Mouse (Mus musculus): Measurements from ENCODE around the gene Gpr135. TPM values are rescaled to one million over a fixed set of nuclear protein-coding genes. Genes with fewer than 3 reads are reported as not detected.

The Gpr135 gene
- 10 to 100 TPM; 12.8 to 16.5 TPM for total RNA-seq (2021)
- long read RNA-seq, experiment 1, transcript Gpr135-201 (1 exons, 3,150 nt) = major isoform, 14 of 14 reads
- long read RNA-seq, experiment 1, partial matches to known transcripts = 0 of 14 reads
- long read RNA-seq, experiment 1, other reads (novel, unspliced or antisense) = 0 of 14 reads
- long read RNA-seq, experiment 2, transcript Gpr135-201 (1 exons, 3,150 nt) = major isoform, 12 of 12 reads
- long read RNA-seq, experiment 2, partial matches to known transcripts = 0 of 12 reads
- long read RNA-seq, experiment 2, other reads (novel, unspliced or antisense) = 0 of 12 reads

DNA sequence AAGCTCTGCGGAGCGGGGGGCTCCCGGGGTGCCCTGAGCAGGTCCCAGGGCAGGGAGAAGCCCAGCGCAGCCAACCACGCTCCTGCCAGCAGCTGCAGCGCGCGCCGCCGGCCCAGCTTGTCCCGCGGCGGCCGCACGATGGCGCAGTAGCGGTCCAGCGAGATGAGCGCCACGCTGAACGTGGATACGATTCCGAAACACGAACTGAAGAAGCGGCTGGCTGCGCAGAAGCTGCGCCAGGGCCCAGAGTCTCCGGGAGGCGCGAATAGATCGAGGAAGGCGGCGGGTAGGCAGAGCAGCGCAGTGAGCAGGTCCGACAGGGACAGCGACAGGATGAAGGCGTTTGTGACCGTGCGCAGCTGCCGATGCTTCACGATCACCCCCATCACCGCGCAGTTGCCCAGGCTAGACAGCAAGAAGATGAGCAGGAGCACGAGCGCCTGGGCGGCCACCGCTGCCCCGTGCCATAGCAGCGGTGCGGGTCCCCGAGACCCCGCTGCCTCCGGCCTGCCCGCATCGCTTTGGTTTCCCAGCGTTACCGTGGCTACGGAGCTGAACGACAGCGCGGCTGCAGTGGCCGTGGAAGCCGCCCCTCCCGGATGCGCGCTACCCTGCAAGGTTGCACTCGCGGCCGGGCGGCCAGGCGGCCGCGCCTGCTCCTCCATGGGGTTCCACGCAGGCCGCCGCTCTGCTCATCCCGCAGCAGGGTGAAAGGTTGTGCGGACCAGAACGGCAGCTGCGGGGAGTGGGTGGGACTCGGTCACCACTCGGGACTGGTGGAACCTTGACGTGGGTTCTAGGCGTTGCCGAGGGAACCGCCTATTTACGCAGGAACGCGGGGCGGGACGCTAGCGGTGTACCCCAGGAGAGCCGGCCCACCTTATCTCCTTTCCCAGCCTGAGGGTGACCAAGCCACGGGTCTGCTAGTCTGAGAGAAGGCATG lies at the start of gene Gpr135:
TSS of gene Gpr135 (minus strand) at position 799 of the 943 bp plus-strand sequence.
- peak; percentile 89 to 93 for DNase-seq (ENCODE audit: extremely low spot score in 1 of 2, low spot score in 2 of 2)
- Histone ChIP-seq H3K27ac (peak within 1 kb of the TSS; percentile 93), H3K4me3 (peak within 1 kb of the TSS; percentile 80)
- TF ChIP-seq CTCF (IDR thresholded peaks at IDR 0.05) = peak; percentile 85
- intact Hi-C loops (cut with DNase I) = loop anchor here (2.0 kb wide), 1 partner anchor 14 kb away; the partner anchor contains the start of genes Jkamp and L3hypdh

DNA sequence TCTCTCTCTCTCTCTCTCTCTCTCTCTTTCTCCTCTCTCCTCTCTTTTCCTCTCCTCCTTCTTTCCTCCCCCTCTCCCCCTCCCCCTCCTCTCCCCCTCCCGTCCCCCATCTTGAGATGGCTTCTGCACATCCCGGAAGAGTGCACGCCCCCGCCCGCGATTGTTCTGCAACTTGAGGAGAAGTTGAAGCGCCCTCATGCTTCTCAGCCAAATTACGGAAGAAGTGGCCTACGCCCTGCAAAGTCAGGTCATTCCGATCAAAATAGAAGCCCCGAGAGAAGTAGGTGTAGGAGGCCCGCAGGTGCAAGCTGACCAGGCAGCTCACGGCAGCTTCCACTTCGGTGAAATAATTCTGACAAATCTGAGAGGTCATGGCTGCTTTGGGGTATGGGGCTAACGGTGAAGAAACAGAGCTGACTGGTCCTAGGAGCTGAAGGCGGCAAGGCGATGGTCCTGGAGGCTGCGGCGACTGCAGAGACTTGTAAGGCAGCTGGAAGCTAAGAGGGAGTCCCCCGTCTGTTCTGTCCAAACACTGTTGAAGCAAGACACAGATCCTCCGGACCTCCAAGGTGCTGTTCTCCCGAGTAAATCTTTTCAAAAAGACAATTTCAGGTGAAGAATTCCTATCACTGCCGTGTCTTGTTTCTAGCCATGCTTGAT lies 44.9 kb upstream of the Gpr135 start:
- intact Hi-C loops (cut with DNase I) = no loop called here
- no peak for DNase-seq (ENCODE audit: extremely low spot score in 1 of 2, low spot score in 2 of 2)
- no peak overlapping the region for H3K4me3 ChIP-seq
- H3K27ac ChIP-seq = no peak overlapping the region
- TF ChIP-seq CTCF (IDR thresholded peaks at IDR 0.05) = no peak

DNA sequence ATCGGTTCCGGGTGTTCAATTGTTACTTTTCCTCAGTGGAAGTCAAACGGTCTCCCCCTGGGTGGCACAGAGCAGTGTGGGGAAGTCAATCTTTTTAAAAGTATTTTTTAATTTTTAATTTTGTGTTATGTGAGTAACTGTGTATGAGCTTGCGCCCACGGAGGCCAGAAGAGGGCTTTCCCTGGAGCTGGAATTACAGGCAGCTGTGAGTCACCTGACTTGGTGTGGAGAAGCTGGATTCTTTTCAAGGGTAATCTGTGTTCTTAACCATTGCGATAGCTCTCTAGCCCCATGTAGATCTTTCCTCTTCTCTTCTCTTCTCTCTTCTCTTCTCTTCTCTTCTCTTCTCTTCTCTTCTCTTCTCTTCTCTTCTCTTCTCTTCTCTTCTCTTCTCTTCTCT lies 44.2 kb upstream of the Gpr135 start:
- TF ChIP-seq CTCF (IDR thresholded peaks at IDR 0.05) = no peak
- Histone ChIP-seq H3K27ac (no peak overlapping the region), H3K4me3 (no peak overlapping the region)
- DNase-seq (ENCODE audit: extremely low spot score in 1 of 2, low spot score in 2 of 2) = no peak
- intact Hi-C loops (cut with DNase I) = no loop called here

DNA sequence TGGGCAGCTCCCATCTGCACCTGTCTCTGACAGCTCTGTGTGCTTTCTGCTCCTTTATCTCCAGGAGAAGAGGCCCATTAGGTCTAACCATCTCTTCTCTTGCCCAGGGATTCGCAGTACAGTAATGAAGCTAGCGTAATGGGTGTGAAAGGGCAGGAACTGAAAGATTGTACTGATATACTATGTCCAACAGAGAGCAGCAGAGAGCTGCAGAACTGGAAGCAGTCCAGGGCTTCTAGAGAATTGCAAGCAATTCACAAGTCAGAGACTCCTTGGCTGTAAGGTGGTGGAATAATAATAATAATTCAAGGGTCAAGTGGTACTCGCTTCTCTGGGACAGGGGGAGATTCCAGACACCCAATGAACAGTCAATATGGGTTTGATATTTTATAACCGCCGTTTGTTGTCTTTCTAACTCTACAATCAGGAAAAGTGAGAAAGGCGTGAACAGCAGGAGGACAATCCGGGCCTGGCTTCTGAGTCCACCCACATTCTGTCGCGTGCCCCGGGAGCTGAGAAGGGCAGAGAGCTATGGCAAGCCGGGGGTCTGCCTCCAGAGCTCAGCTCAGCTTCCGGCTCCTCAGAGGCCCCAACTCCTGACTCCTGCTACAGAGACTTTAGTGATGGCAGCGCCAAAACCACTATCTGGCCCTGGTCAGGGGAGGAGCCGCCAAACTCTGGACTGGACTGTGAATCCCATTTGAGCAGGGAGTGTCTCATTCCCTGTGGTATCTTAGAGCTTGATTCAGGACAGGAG lies 33.8 kb upstream of the Gpr135 start:
- TF ChIP-seq CTCF (IDR thresholded peaks at IDR 0.05) = peak; percentile 84
- Histone ChIP-seq H3K4me3 (no peak overlapping the region), H3K27ac (no peak overlapping the region)
- peak; percentile 61 to 65 for DNase-seq (ENCODE audit: extremely low spot score in 1 of 2, low spot score in 2 of 2)
- intact Hi-C loops (cut with DNase I) = loop anchor here (1.0 to 10.0 kb wide), 3 partner anchors 108 to 420 kb away; no protein-coding TSS in a partner anchor

DNA sequence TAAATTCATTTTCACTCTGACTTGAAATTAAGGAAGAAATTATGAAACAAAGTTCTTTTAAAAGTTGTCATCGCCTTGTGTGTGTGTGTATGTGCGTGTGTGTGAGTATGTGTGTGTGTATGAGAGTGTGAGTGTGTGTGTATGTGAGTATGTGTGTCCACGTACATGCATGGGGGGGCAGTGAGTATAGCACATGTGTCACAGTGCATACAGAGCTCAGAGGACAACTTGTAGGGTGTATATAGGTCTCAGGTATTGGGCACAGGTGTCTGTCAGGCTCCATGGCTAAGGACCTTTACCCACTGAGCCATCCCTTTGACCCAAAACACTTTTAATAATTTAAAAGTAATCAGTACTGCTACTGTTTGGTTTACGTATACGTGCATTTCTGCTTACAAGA lies 33.1 kb upstream of the Gpr135 start:
- intact Hi-C loops (cut with DNase I) = loop anchor here (1.0 to 10.0 kb wide), 3 partner anchors 108 to 421 kb away; no protein-coding TSS in a partner anchor
- Histone ChIP-seq H3K4me3 (no peak overlapping the region), H3K27ac (no peak overlapping the region)
- TF ChIP-seq CTCF (IDR thresholded peaks at IDR 0.05) = no peak
- DNase-seq (ENCODE audit: extremely low spot score in 1 of 2, low spot score in 2 of 2) = no peak

DNA sequence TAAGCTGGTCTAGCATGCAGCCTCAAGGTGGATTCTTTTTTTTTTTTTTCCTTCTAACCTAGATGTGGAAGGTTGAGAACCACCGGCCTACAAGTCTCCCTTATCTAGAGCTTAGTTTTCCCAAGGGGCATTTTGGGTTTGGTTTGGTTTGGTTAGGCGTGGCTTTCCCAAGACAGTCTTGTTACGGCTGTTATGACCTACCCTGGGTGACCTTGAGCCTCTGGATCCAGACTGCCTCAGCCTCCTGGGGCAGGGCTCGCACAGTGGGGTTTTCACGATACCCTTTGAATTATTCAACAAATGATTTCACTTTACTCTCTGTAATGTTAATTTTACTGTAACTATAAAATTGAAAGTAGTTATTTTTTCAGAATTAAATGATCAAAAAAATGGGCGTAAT lies 31.9 kb upstream of the Gpr135 start:
- intact Hi-C loops (cut with DNase I) = loop anchor here (5.0 to 10.0 kb wide), 2 partner anchors 110 to 422 kb away; no protein-coding TSS in a partner anchor
- TF ChIP-seq CTCF (IDR thresholded peaks at IDR 0.05) = no peak
- Histone ChIP-seq H3K27ac (no peak overlapping the region), H3K4me3 (no peak overlapping the region)
- DNase-seq (ENCODE audit: extremely low spot score in 1 of 2, low spot score in 2 of 2) = no peak

DNA sequence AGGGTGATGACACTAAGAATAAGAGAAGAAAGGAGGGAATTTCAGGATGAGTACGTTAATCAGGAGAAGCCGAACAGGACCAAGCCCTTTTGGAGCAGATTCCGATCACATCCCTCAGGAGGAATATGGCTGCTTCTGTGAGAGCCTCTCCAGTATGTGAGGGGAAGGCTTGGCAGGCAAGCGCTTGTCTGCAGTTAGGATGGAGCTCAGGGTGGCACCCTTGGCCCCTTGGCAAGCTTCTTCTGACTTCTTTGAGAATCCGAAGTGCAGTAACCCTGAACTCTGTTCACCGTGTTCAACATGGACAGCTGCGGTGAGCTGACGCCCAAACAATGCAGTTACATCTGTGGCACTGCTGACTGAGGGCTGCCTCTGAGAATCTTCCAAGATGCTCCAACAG lies 26.0 kb upstream of the Gpr135 start:
- intact Hi-C loops (cut with DNase I) = no loop called here
- no peak for TF ChIP-seq CTCF (IDR thresholded peaks at IDR 0.05)
- Histone ChIP-seq H3K27ac (no peak overlapping the region), H3K4me3 (no peak overlapping the region)
- no peak for DNase-seq (ENCODE audit: extremely low spot score in 1 of 2, low spot score in 2 of 2)

DNA sequence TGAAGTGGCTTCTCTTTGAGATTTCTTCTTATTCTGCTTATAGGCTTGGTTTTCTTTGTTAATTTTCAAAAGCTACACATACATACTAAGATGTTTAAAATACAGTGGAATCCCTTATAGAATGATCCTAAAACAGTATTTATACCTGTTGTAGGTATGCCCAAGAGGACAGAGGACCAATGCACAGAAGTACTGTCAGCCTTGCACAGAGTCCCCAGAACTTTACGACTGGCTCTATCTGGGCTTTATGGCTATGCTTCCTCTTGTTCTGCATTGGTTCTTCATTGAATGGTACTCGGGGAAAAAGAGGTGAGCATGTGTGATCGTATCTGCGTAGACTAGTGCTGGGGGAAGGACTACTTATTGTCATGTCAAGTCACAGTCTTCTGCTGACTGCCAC lies 18.9 kb upstream of the Gpr135 start:
- no peak overlapping the region for H3K27ac ChIP-seq
- TF ChIP-seq CTCF (IDR thresholded peaks at IDR 0.05) = no peak
- DNase-seq (ENCODE audit: extremely low spot score in 1 of 2, low spot score in 2 of 2) = no peak
- H3K4me3 ChIP-seq = no peak overlapping the region
- intact Hi-C loops (cut with DNase I) = loop anchor here (5.0 to 10.0 kb wide), 3 partner anchors 137 to 675 kb away; partner anchors contain the start of gene Dhrs7

DNA sequence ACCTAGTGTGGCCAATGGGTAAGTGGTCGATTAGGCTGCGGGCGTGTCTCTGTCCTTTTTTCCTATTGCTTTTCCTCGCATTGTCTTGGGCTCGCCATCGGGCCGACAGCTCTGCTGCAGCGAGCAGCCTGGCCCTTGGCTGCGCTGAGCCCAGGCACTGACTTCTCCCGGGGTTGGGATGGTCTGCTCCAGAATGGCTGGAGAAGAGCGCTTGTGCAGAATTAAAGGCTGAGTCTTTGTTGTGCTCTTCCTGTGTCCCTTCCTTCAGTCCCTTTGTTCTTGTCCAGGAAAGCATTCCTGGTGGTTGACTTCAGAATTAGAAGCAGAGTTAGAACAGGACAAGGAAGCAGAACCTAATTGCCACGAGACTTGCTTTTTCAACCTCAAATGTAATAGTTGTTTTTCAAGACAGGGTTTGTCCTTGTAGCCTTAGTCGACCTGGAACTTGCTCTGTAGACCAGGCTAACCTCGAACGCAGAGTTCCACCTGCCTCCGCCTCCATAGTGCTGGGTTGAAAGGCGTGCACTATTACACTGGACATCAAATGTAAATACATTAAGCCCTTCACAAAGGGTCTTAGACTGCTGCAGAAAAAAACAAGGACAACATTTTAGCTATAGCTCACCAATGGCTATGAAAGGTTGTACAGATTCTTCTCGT lies 15.4 kb upstream of the Gpr135 start:
- DNase-seq (ENCODE audit: extremely low spot score in 1 of 2, low spot score in 2 of 2) = no peak
- intact Hi-C loops (cut with DNase I) = loop anchor here (5.0 to 10.0 kb wide), 3 partner anchors 141 to 679 kb away; partner anchors contain the start of gene Dhrs7

More for the DNA sequence above, 15.4 kb upstream of the Gpr135 start:
- peak overlapping the region; percentile 84 for H3K27ac ChIP-seq
- H3K4me3 ChIP-seq = peak overlapping the region; percentile 67
- no peak for TF ChIP-seq CTCF (IDR thresholded peaks at IDR 0.05)

All from left cerebral cortex, adult 2 months (tissue).